Mouse (Mus musculus) MEL (cell line): ENCODE measurements around the gene Ciz1. TPM values are rescaled to one million over a fixed set of nuclear protein-coding genes. Genes with fewer than 3 reads are reported as not detected.
A peak's percentile ranks its signal among the peaks of the same experiment; 100 is the strongest.

Experiments
- DNase-seq: peaks from one replicate; pipeline ENCODE4 v3.0.0; 2011; ENCODE audit warnings: low read depth, low spot score
- H3K27ac ChIP-seq: 2 replicates; pipeline ENCODE4 v1.5.1; 2012; ENCODE audit warnings: low read depth, mild to moderate bottlenecking, control low read depth, low read length, moderate library complexity; ENCODE audit not compliant: control insufficient read depth
- H3K27me3 ChIP-seq, 2 experiments: fragments of 150-350 bp in 1 of 2; sonication (generic) in 1 of 2; 2 replicates each; pipeline ENCODE4 v1.6.1; 2012; ENCODE audit warnings: low read length in 2 of 2, mild to moderate bottlenecking in 2 of 2, improper control_type of control experiment in 1 of 2, moderate library complexity in 1 of 2; ENCODE audit not compliant: insufficient read depth in 2 of 2, control insufficient read depth in 1 of 2
- H3K36me3 ChIP-seq, 2 experiments: 2 replicates each; pipeline ENCODE4 v1.6.1; 2012 to 2014; ENCODE audit warnings: low read length in 2 of 2, improper control_type of control experiment in 1 of 2, inconsistent platforms in 1 of 2, mild to moderate bottlenecking in 1 of 2; ENCODE audit not compliant: insufficient read depth in 2 of 2, control insufficient read depth in 1 of 2
- H3K4me1 ChIP-seq, 2 experiments: fragments of 150-350 bp in 1 of 2; sonication (generic) in 1 of 2; 2 replicates each; pipeline ENCODE4 v1.6.1; 2012; ENCODE audit warnings: low read length in 2 of 2, improper control_type of control experiment in 1 of 2, mild to moderate bottlenecking in 1 of 2; ENCODE audit not compliant: insufficient read depth in 2 of 2, control insufficient read depth in 1 of 2
- H3K4me3 ChIP-seq, 2 experiments: fragments of 150-350 bp in 1 of 2; sonication (generic) in 1 of 2; 2 replicates each; pipeline ENCODE4 v1.5.1; 2012; ENCODE audit warnings: low read depth in 2 of 2, low read length in 2 of 2, mild to moderate bottlenecking in 2 of 2, moderate library complexity in 2 of 2, control low read depth in 1 of 2, improper control_type of control experiment in 1 of 2; ENCODE audit not compliant: control insufficient read depth in 1 of 2, insufficient read depth in 1 of 2
- H3K79me2 ChIP-seq: 2 replicates; pipeline ENCODE4 v1.6.1; 2012; ENCODE audit warnings: mild to moderate bottlenecking, low read length, moderate library complexity; ENCODE audit not compliant: control insufficient read depth, poor library complexity, insufficient read depth
- H3K9ac ChIP-seq: 2 replicates; pipeline ENCODE4 v1.6.1; 2012; ENCODE audit warnings: low read depth, mild to moderate bottlenecking, control low read depth, low read length, moderate library complexity; ENCODE audit not compliant: control insufficient read depth, poor library complexity, severe bottlenecking
- H3K9me3 ChIP-seq: fragments of 150-350 bp; sonication (generic); replicated peaks from 2 replicates; pipeline ENCODE4 v1.6.1; 2012; ENCODE audit warnings: mild to moderate bottlenecking, low read length, improper control_type of control experiment, moderate library complexity; ENCODE audit not compliant: insufficient read depth
- CTCF ChIP-seq, 3 experiments: IDR thresholded peaks in 2 of 3; conservative IDR thresholded peaks in 1 of 3; 2 replicates each; pipeline ENCODE4 v1.5.1; 2011 to 2012; ENCODE audit warnings: low read length in 3 of 3, low read depth in 2 of 3, mild to moderate bottlenecking in 2 of 3, improper control_type of control experiment in 1 of 3, inconsistent platforms in 1 of 3, mixed read lengths in 1 of 3, moderate library complexity in 1 of 3; ENCODE audit not compliant: control insufficient read depth in 1 of 3, insufficient read depth in 1 of 3, poor library complexity in 1 of 3, severe bottlenecking in 1 of 3
- ELF1 ChIP-seq: IDR thresholded peaks from 2 replicates; pipeline ENCODE4 v1.6.1; 2014; ENCODE audit warnings: low read depth, mild to moderate bottlenecking, inconsistent platforms, low read length, improper control_type of control experiment, moderate library complexity
- ETS1 ChIP-seq: IDR thresholded peaks from 2 replicates; pipeline ENCODE4 v1.6.1; 2012; ENCODE audit warnings: low read depth, mild to moderate bottlenecking, inconsistent platforms, low read length, improper control_type of control experiment, moderate library complexity
- HCFC1 ChIP-seq: IDR thresholded peaks from 2 replicates; pipeline ENCODE4 v1.6.1; 2012; ENCODE audit warnings: low read depth, mild to moderate bottlenecking, inconsistent platforms, low read length, improper control_type of control experiment, moderate library complexity
- JUND ChIP-seq: IDR thresholded peaks from 2 replicates; pipeline ENCODE4 v1.6.1; 2011; ENCODE audit warnings: low read depth, mild to moderate bottlenecking, improper control_type of control experiment, low read length
- MAX ChIP-seq: IDR thresholded peaks from 2 replicates; pipeline ENCODE4 v1.6.1; 2011; ENCODE audit warnings: low read length, improper control_type of control experiment
- MAZ ChIP-seq: IDR thresholded peaks from 2 replicates; pipeline ENCODE4 v1.6.1; 2012; ENCODE audit warnings: low read depth, mild to moderate bottlenecking, inconsistent platforms, low read length, improper control_type of control experiment
- MXI1 ChIP-seq: IDR thresholded peaks from 2 replicates; pipeline ENCODE4 v1.6.1; 2011; ENCODE audit warnings: mild to moderate bottlenecking, low read depth, low read length, improper control_type of control experiment
- NELFE ChIP-seq: IDR thresholded peaks from 2 replicates; pipeline ENCODE4 v1.6.1; 2011; ENCODE audit warnings: low read depth, low read length, improper control_type of control experiment
- NRF1 ChIP-seq: IDR thresholded peaks from 2 replicates; pipeline ENCODE4 v1.6.1; 2014; ENCODE audit warnings: low read depth, mild to moderate bottlenecking, inconsistent platforms, low read length, improper control_type of control experiment, moderate library complexity; ENCODE audit not compliant: poor library complexity, insufficient read depth, severe bottlenecking
- POLR2A ChIP-seq, 2 experiments: IDR thresholded peaks; 2 replicates each; pipeline ENCODE4 v1.6.1; 2011 to 2012; ENCODE audit warnings: low read length in 2 of 2, mild to moderate bottlenecking in 2 of 2, control low read depth in 1 of 2, improper control_type of control experiment in 1 of 2, low read depth in 1 of 2, moderate library complexity in 1 of 2; ENCODE audit not compliant: control insufficient read depth in 1 of 2, insufficient read depth in 1 of 2, poor library complexity in 1 of 2
- POLR2AphosphoS5 ChIP-seq: IDR thresholded peaks from 2 replicates; pipeline ENCODE4 v1.6.1; 2012; ENCODE audit warnings: low read depth, borderline replicate concordance, mild to moderate bottlenecking, inconsistent platforms, low read length, moderate library complexity, mixed read lengths
- RCOR1 ChIP-seq: IDR thresholded peaks from 2 replicates; pipeline ENCODE4 v1.6.1; 2012; ENCODE audit warnings: low read depth, mild to moderate bottlenecking, inconsistent platforms, low read length, improper control_type of control experiment
- SIN3A ChIP-seq: IDR thresholded peaks from 2 replicates; pipeline ENCODE4 v1.6.1; 2012; ENCODE audit warnings: low read length, improper control_type of control experiment, inconsistent platforms
- SMC3 ChIP-seq: IDR thresholded peaks from 2 replicates; pipeline ENCODE4 v1.6.1; 2011; ENCODE audit warnings: low read depth, low read length, improper control_type of control experiment
- TBP ChIP-seq: IDR thresholded peaks from 2 replicates; pipeline ENCODE4 v1.8.0; 2011; ENCODE audit warnings: low read depth, low read length, improper control_type of control experiment
- TCF12 ChIP-seq: IDR thresholded peaks from 2 replicates; pipeline ENCODE4 v1.6.1; 2014; ENCODE audit warnings: low read depth, mild to moderate bottlenecking, inconsistent platforms, low read length, improper control_type of control experiment, moderate library complexity
- UBTF ChIP-seq: IDR thresholded peaks from 2 replicates; pipeline ENCODE4 v1.6.1; 2012; ENCODE audit warnings: low read depth, mild to moderate bottlenecking, inconsistent platforms, low read length, improper control_type of control experiment, moderate library complexity, borderline replicate concordance; ENCODE audit not compliant: insufficient read depth
- USF1 ChIP-seq: IDR thresholded peaks from 2 replicates; pipeline ENCODE4 v1.6.1; 2014; ENCODE audit warnings: low read depth, mild to moderate bottlenecking, inconsistent platforms, low read length, improper control_type of control experiment, moderate library complexity
- USF2 ChIP-seq, 2 experiments: IDR thresholded peaks; 2 replicates each; pipeline ENCODE4 v1.6.1; 2011 to 2012; ENCODE audit warnings: improper control_type of control experiment in 2 of 2, low read length in 2 of 2, borderline replicate concordance in 1 of 2, inconsistent platforms in 1 of 2, low read depth in 1 of 2, mild to moderate bottlenecking in 1 of 2; ENCODE audit not compliant: insufficient read depth in 1 of 2
- ZMIZ1 ChIP-seq: IDR thresholded peaks from 2 replicates; pipeline ENCODE4 v1.6.1; 2012; ENCODE audit warnings: low read depth, mild to moderate bottlenecking, inconsistent platforms, low read length, improper control_type of control experiment, moderate library complexity
- polyA plus RNA-seq, 2 experiments: library from polyadenylated mRNA; stranded (reverse) in 1 of 2; unstranded in 1 of 2; fragments of >175 nt in 1 of 2; fragments of >200 nt in 1 of 2; gene quantifications; 2 replicates each; pipeline versions ENCODE4 v1.2.1 to v1.2.4; 2012; ENCODE audit warnings: low replicate concordance in 2 of 2, low read depth in 1 of 2; ENCODE audit not compliant: insufficient read length in 2 of 2, insufficient read depth in 1 of 2, missing spikeins in 1 of 2
- total RNA-seq: library from RNA; depleted of rRNA; stranded (reverse); fragments of 300-350 nt; gene quantifications from 2 replicates; pipeline ENCODE4 v1.2.3, GENCODE M21; 2012

Gene Ciz1
- total and polyA plus RNA-seq, 3 experiments: 20.7 to 99.8 TPM; not detected in 1

GRCm38 (mm10) chr2:32381775-32382223 is 29.7 kb downstream of the Ciz1 start, which contains the start of gene 1110008P14Rik:
1110008P14Rik (minus strand) TSS chr2:32381938.
- Histone ChIP-seq H3K9me3 (no peaks in the 10 kb centered on the region), H3K36me3 (no peaks in the 10 kb centered on the region; a peak in 1 of 4 replicates), H3K79me2 (no peaks in the 10 kb centered on the region), H3K4me3 (peak within 1 kb of the TSS; percentile 72 to 81), H3K27ac (no peak within 1 kb of the TSS), H3K9ac (peak within 1 kb of the TSS; percentile 78), H3K27me3 (no peaks in the 10 kb centered on the region), H3K4me1 (peaks cover 0 to 5% of the 10 kb centered on the region in 2 experiments; a peak in 1 of 4 replicates)
- DNase-seq: peak; percentile 96
- peak in 1 of 2 experiments; percentile 72; a peak in 2 of 4 replicates for TF ChIP-seq POLR2A (IDR thresholded peaks at IDR 0.05; ENCODE audit: control insufficient read depth in 1 of 2, insufficient read depth in 1 of 2, low read depth in 1 of 2, low read length in 2 of 2, poor library complexity in 1 of 2)
- TF ChIP-seq RCOR1: no peak
- peak; percentile 56 for TF ChIP-seq USF1
- TF ChIP-seq MXI1: peak; percentile 86
- TF ChIP-seq TCF12: 0 out of 2 replicates have a peak, but pooled peaks have one; percentile 18
- no peak for TF ChIP-seq SMC3
- TF ChIP-seq MAX: peak; percentile 58; the same call in 1 of the 2 replicates
- TF ChIP-seq NRF1: peak; percentile 62
- peak; percentile 35; the same call in 1 of the 2 replicates for TF ChIP-seq ZMIZ1
- peak; percentile 94 for TF ChIP-seq SIN3A
- TF ChIP-seq ELF1: peak; percentile 70
- no peak for TF ChIP-seq CTCF (IDR thresholded peaks at IDR 0.05 in 2 of 3, conservative IDR thresholded peaks at IDR 0.05 in 1 of 3; ENCODE audit: control insufficient read depth in 1 of 3, insufficient read depth in 1 of 3, low read depth in 2 of 3, low read length in 3 of 3, poor library complexity in 1 of 3, severe bottlenecking in 1 of 3)
- no peak for TF ChIP-seq UBTF
- TF ChIP-seq TBP: no peak
- TF ChIP-seq HCFC1: peak; percentile 75
- no peak for TF ChIP-seq USF2 (IDR thresholded peaks at IDR 0.05; ENCODE audit: borderline replicate concordance in 1 of 2, insufficient read depth in 1 of 2, low read depth in 1 of 2, low read length in 2 of 2)
- peak; percentile 66 for TF ChIP-seq NELFE
- TF ChIP-seq ETS1: peak; percentile 79
- TF ChIP-seq MAZ: peak; percentile 47; the same call in 1 of the 2 replicates

DNA sequence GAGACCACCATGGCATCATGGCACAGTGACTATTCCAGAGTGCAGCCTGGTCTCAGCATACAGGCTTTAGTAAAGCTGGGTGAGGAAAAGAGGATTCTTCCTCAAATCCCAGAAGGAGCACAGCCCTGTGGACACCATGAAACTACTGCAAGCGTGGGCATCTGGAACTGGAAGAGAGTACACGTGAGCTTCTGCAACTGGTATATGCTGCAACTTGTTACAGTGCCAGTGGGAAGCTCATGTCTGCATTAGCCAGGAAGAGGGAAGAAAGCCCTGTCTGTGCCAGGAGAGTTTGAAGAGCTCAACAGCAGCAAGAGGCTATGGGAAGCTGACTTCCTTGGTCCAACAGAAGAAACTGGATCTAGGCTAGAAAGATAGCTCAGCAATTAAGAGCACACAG is 30.6 kb downstream of the Ciz1 start:
- TF ChIP-seq JUND (no peak), TBP (no peak), TCF12 (no peak), POLR2AphosphoS5 (no peak), ETS1 (no peak)
- Histone ChIP-seq H3K36me3 (no peaks in the 10 kb centered on the region; a peak in 1 of 4 replicates), H3K4me1 (peaks cover 0 to 5% of the 10 kb centered on the region in 2 experiments; a peak in 1 of 4 replicates), H3K9ac (no peak overlapping the region), H3K79me2 (no peaks in the 10 kb centered on the region), H3K9me3 (no peaks in the 10 kb centered on the region), H3K27ac (no peak overlapping the region), H3K4me3 (no peak overlapping the region), H3K27me3 (no peaks in the 10 kb centered on the region)
- DNase-seq: no peak
